Mouse (Mus musculus) heart, embryonic 16.5 days (tissue): ENCODE measurements around the gene Dnmbp. TPM values are rescaled to one million over a fixed set of nuclear protein-coding genes. Genes with fewer than 3 reads are reported as not detected.
"Not testable (repeated sequence)": the region's sequence is repeated elsewhere in the genome, so short reads cannot be mapped to it uniquely, and the experiment has no call there.

Experiments
- ATAC-seq: fragments of 200-750 bp; cut with Nextera tagmentation; replicated peaks from 2 replicates; pipeline ENCODE4 v1.8.0; 2017; ENCODE audit warnings: moderate number of reproducible peaks; ENCODE audit not compliant: insufficient read depth, low FRiP score; ENCODE audit errors: extremely low read depth
- H3K27ac ChIP-seq: fragments of 300-500 bp; sonication (generic); 2 replicates; pipeline ENCODE4 v1.5.1; 2014; ENCODE audit warnings: mild to moderate bottlenecking, low read length, control low read depth, moderate library complexity
- H3K27me3 ChIP-seq: fragments of 300-500 bp; sonication (generic); 2 replicates; pipeline ENCODE4 v1.6.1; 2014; ENCODE audit warnings: low read length, mixed read lengths; ENCODE audit not compliant: control insufficient read depth, insufficient read depth
- H3K36me3 ChIP-seq: fragments of 300-500 bp; sonication (generic); 2 replicates; pipeline ENCODE4 v1.6.1; 2014; ENCODE audit not compliant: control insufficient read depth, insufficient read depth
- H3K4me1 ChIP-seq: fragments of 300-500 bp; sonication (generic); 2 replicates; pipeline ENCODE4 v1.6.1; 2014; ENCODE audit warnings: low read length, mixed read lengths; ENCODE audit not compliant: control insufficient read depth, insufficient read depth
- H3K4me2 ChIP-seq: fragments of 300-500 bp; sonication (generic); 2 replicates; pipeline ENCODE4 v1.6.1; 2014; ENCODE audit warnings: low read depth, mild to moderate bottlenecking, control low read depth, low read length
- H3K4me3 ChIP-seq: fragments of 300-500 bp; sonication (generic); 2 replicates; pipeline ENCODE4 v1.5.1; 2014; ENCODE audit warnings: mild to moderate bottlenecking, control low read depth, low read length
- H3K9ac ChIP-seq: fragments of 300-500 bp; sonication (generic); 2 replicates; pipeline ENCODE4 v1.6.1; 2014; ENCODE audit warnings: low read length, control low read depth
- H3K9me3 ChIP-seq: fragments of 300-500 bp; sonication (generic); replicated peaks from 2 replicates; pipeline ENCODE4 v1.6.1; 2016; ENCODE audit warnings: low read length; ENCODE audit not compliant: control insufficient read depth
- WGBS: fragments of 180-500 bp; shearing (Covaris S2); extraction: QIAGEN DNeasy Blood & Tissue Kit; methylation state at CpG from one replicate; pipeline ENCODE4 v1.1.7; 2014; 5-methylcytosine and 5-hydroxymethylcytosine counted together
- polyA plus RNA-seq: library from polyadenylated mRNA; unstranded; fragments of >200 nt; fragmentation: Nextera tagmentation; extraction: Ambion mirVana; gene quantifications from 2 replicates; pipeline ENCODE4 v1.2.1, GENCODE M21; 2015

The Dnmbp gene
- polyA plus RNA-seq, 1 experiment from 2014 or later = 8.5 TPM

DNA sequence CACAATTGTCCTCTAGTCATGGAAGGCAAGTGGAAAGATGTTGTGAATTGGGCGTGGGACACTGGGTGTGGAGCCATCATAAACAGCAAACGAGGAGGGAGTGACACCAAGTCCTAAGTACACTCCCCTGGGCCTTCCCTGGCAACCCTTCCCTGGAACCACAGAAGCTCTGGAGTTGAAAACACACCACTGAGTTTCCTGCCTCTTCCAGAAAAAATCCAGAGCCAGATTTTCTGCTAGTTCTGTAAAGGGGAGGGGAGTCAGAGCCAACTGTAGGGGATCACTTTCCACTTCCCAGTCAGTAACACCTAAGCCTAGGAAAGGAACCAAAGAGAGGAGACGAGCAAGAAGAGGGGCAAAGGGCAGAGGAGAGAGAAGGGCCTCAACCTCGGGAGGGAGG is 17.4 kb upstream of the Dnmbp start:
- no peak overlapping the region for H3K9ac ChIP-seq
- H3K4me3 ChIP-seq = no peak overlapping the region
- no peak overlapping the region for H3K4me2 ChIP-seq
- H3K4me1 ChIP-seq = no peaks in the 10 kb centered on the region
- H3K27me3 ChIP-seq = no peaks in the 10 kb centered on the region
- H3K36me3 ChIP-seq = no peaks in the 10 kb centered on the region
- ATAC-seq = no peak
- H3K27ac ChIP-seq = no peak overlapping the region
- 23% methylated on average over 4 of the region's 4 CpGs for WGBS
- no peaks in the 10 kb centered on the region for H3K9me3 ChIP-seq

DNA sequence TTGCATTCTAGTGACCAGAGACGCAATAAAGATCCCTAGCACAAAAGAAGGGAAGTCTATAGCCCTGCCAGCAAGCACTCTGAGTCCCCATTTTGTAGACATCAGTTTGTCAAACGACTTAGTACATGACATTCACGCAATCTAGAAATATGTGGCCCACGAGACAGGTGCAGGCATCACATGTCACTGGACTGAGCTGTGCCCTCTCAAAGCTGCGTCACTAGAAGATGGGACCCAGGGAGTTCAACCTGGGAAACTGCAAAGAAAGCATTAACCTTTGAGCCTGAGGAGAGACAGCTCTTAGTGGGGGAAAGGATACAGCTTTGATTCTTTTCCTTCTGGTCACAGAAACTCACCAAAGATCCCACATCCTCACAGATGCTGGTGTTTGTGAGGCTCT is 15.3 kb upstream of the Dnmbp start:
- Histone ChIP-seq H3K4me1 (no peaks in the 10 kb centered on the region), H3K27ac (no peak overlapping the region), H3K36me3 (no peaks in the 10 kb centered on the region), H3K27me3 (no peaks in the 10 kb centered on the region), H3K9ac (no peak overlapping the region), H3K4me3 (no peak overlapping the region), H3K4me2 (no peak overlapping the region), H3K9me3 (no peaks in the 10 kb centered on the region)
- ATAC-seq = no peak
- WGBS = 67% methylated on average over 5 of the region's 5 CpGs

DNA sequence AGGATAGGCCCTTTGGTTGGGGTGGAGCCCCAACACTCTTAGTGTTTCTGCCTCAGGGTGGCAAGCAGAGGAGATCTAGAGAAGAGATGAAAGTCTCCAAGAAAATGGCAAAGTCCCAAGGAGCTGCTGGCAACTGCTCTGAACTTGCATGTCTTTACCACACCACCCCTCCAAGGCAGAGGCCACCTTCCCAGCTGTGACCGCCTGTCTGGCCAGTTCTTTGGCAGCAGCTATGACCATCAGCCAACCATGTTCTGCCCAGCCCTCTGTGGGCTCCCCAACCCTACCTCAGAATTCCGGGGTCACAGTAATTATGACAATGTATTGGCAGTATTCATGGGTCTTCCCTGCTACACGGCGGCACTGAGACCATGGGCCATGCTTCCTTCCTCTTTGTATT is 14.9 kb upstream of the Dnmbp start:
- WGBS = 86% methylated on average over 4 of the region's 4 CpGs
- no peaks in the 10 kb centered on the region for H3K36me3 ChIP-seq
- no peak for ATAC-seq
- no peak overlapping the region for H3K4me3 ChIP-seq
- no peak overlapping the region for H3K4me2 ChIP-seq
- H3K27ac ChIP-seq = no peak overlapping the region
- H3K4me1 ChIP-seq = no peaks in the 10 kb centered on the region
- H3K9ac ChIP-seq = no peak overlapping the region
- H3K9me3 ChIP-seq = no peaks in the 10 kb centered on the region
- H3K27me3 ChIP-seq = no peaks in the 10 kb centered on the region

DNA sequence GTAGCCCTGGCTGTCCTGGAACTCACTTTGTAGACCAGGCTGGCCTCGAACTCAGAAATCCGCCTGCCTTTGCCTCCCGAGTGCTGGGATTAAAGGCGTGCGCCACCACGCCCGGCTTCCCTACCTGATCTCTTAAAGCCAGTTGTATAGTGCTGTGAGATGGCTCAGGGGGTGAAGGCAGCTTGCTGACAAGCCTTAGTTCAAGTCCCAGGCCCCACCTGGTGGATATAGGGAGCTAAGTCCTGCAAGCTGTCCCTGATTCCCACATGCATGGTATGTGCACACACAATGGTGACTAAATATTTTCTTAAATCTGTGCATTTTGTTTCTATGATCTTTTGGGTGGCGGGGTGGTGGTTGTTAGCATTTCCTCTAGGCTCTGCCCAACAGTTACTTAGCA is 12.9 kb upstream of the Dnmbp start:
- not testable (repeated sequence) for H3K4me2 ChIP-seq

DNA sequence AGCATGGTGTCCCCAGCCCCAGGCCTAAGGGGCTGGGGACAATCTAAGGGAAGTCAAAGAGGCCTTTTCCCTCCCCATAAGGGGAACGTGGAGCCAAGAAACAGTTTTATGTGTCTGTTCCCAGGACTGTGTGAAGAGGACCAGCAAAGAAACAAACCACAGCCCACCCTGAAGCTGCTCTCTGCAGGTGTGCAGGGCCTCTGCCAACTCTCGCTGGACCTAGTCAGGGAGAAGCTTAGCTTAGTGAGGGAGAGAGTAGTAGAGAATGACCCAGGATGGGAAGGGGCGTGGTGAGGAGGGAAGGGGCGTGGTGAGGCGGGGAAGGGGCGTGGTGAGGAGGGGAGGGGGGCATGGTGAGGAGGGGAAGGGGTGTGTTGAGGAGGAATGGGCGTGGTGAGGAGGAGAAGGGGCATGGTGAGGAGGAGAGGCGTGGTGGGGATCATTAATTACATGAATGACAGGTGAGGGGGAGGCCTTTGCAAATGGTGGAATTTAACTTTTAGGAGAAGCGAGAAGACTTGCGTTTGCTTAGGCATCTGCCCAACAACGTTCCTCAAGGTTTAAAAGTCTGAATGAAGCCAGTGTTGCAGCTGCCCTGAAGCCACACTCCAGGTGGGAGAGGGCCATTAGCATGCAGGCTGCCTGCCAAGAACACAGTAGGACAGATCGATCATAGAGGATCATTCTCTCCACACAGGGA is 9.3 kb upstream of the Dnmbp start:
- ATAC-seq = no peak
- no peaks in the 10 kb centered on the region for H3K27me3 ChIP-seq
- 9% methylated on average over 12 of the region's 12 CpGs for WGBS

More for the DNA sequence above, 12.9 kb upstream of the Dnmbp start:
- not testable (repeated sequence) for H3K27me3 ChIP-seq, H3K4me3 ChIP-seq, H3K27ac ChIP-seq, H3K36me3 ChIP-seq, ATAC-seq, H3K9ac ChIP-seq, H3K4me1 ChIP-seq, H3K9me3 ChIP-seq
- WGBS = 86% methylated on average over 7 of the region's 8 CpGs

DNA sequence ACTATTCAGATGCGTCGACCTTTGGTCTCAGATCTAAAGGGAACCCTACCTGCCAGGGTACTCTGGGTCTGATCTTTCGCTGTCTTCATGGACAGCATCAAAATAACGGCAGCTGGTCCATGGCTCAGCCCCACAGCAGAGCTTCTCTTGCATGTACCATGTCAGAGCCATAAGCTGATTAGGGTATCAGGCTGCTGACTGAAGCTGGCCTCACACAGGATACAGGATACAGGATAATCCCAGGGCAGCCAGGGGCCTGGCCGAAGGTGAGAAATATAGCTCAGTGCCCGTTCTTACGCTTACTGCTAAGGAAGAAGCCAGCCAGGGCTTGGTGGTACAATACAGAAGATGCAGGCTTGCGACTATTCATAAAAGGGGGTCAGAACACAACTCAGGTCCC is 4.6 kb upstream of the Dnmbp start:
- Histone ChIP-seq H3K9ac (no peak overlapping the region), H3K4me3 (no peak overlapping the region), H3K4me2 (no peak overlapping the region), H3K36me3 (no peaks in the 10 kb centered on the region), H3K4me1 (no peaks in the 10 kb centered on the region), H3K27ac (no peak overlapping the region), H3K9me3 (no peaks in the 10 kb centered on the region), H3K27me3 (no peaks in the 10 kb centered on the region)
- ATAC-seq = no peak
- WGBS = 78% methylated on average over 8 of the region's 8 CpGs

More for the DNA sequence above, 9.3 kb upstream of the Dnmbp start:
- Histone ChIP-seq H3K9ac (no peak overlapping the region), H3K36me3 (no peaks in the 10 kb centered on the region), H3K4me1 (no peaks in the 10 kb centered on the region), H3K27ac (no peak overlapping the region), H3K4me2 (no peak overlapping the region), H3K9me3 (no peaks in the 10 kb centered on the region), H3K4me3 (no peak overlapping the region)

DNA sequence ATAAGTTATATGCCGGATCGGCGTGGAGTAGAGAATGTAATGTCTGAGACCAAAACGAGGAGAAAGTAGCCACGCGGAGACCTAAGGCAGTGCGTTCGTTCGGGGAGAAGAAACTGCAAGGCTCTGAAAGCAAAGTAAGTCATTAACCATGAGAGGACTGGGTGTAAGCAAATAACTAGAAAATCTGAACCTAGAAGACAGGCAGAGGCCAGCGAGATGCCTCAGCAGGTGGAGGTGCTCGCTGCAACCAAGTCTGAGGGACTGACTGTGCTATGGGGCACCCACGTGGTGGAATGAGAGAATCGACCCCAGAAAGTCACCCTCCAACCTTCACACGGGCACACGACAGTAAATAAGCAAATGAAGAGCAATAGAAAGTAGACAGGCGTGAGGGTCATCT is 3.1 kb upstream of the Dnmbp start:
- WGBS = 73% methylated on average over 16 of the region's 16 CpGs
- H3K27ac ChIP-seq = no peak overlapping the region

DNA sequence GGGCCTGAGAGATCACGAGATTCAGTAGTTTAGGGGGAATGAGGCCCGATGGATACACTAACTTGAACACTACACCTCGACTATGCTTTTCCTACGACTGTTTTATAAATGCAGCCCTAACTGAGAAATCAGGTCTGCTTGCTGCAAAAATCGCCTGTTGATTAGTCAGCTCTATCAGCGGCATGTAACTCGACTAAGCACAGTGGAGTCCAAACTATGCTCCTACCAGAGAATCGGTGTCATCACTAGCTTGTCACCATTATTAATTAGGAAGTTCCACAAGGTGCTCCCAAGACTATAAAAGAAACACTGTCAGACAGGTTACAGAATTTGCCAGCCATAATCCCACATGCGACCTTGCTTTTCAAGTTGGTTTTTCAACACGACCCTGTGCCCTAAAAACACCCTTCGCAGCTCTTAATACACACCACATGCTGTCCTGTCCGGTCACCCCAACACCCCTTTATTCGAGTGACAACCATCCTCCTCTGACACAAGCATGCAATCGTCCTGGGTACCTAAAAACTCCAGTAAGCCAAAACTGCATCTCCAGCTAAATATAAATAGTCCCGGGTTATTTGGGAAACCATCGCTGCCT is 721 bp downstream of the Dnmbp start:
- H3K4me1 ChIP-seq = peaks cover 30% of the 10 kb centered on the region
- ATAC-seq = 0 out of 2 replicates have a peak, but pooled peaks have one; percentile 7
- no peaks in the 10 kb centered on the region for H3K27me3 ChIP-seq
- H3K36me3 ChIP-seq = no peaks in the 10 kb centered on the region
- H3K9ac ChIP-seq = peak overlapping the region; percentile 89
- peak overlapping the region; percentile 82 for H3K27ac ChIP-seq
- H3K4me2 ChIP-seq = peak overlapping the region; percentile 91
- 13% methylated on average over 16 of the region's 16 CpGs for WGBS
- H3K9me3 ChIP-seq = no peaks in the 10 kb centered on the region
- peak overlapping the region; percentile 86 for H3K4me3 ChIP-seq

More for the DNA sequence above, 3.1 kb upstream of the Dnmbp start:
- Histone ChIP-seq H3K36me3 (no peaks in the 10 kb centered on the region), H3K9ac (no peak overlapping the region), H3K4me2 (no peak overlapping the region), H3K9me3 (no peaks in the 10 kb centered on the region), H3K4me1 (peaks cover 13% of the 10 kb centered on the region), H3K4me3 (no peak overlapping the region), H3K27me3 (no peaks in the 10 kb centered on the region)
- ATAC-seq = no peak

DNA sequence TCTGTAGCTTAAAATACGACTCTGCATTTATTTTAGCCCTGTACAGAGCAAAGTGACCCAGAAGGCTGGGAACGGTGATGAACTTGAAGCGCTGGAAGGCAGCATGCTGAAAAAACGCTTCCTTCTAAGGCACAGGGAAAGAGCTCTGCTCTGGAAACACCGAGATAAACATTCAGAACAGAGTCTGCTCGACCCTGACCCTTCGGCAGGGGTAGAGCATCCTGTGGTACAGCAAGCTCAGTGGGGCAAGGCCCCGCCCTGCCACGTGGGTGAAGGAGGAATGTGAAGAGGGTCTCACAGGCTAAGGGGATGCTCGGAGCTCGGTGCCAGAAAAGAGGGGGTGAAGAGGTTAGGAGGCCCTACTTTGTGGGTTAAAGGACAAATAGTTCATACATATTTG is 1.6 kb downstream of the Dnmbp start:
- Histone ChIP-seq H3K27ac (peak overlapping the region; percentile 31; the same call in 1 of the 2 replicates), H3K27me3 (no peaks in the 10 kb centered on the region), H3K9ac (peak overlapping the region; percentile 14), H3K36me3 (no peaks in the 10 kb centered on the region), H3K9me3 (no peaks in the 10 kb centered on the region), H3K4me1 (peaks cover 30% of the 10 kb centered on the region), H3K4me2 (peak overlapping the region; percentile 91), H3K4me3 (no peak overlapping the region; the same call in 1 of the 2 replicates)
- 16% methylated on average over 11 of the region's 11 CpGs for WGBS
- ATAC-seq = no peak
